Mouse (Mus musculus) liver, postnatal 0 days (tissue): ENCODE measurements at regions not wholly inside any gene's neighbourhood (a gene's known extent, or its start where the extent isn't known, plus 50 kb on each side); places are given as distances from the start of the nearest gene placed in this dataset.

Experiments used
- ATAC-seq: fragments of 200-750 bp; cut with Nextera tagmentation; 2 replicates; pipeline ENCODE4 v1.8.0; 2017; ENCODE audit warnings: mild to moderate bottlenecking, moderate library complexity
- DNase-seq: peaks from one replicate; pipeline ENCODE4 v3.0.0-alpha.2; 2016
- H3K27ac ChIP-seq: fragments of 300-500 bp; sonication (generic); 2 replicates; pipeline ENCODE4 v1.5.1; 2014; ENCODE audit warnings: antibody characterized with exemption, moderate library complexity, mild to moderate bottlenecking, low read depth
- H3K27me3 ChIP-seq: fragments of 300-500 bp; sonication (generic); 2 replicates; pipeline ENCODE4 v1.6.1; 2014; ENCODE audit warnings: low read length, control low read depth, mixed read lengths; ENCODE audit not compliant: insufficient read depth
- H3K36me3 ChIP-seq: fragments of 300-500 bp; sonication (generic); replicated peaks from 2 replicates; pipeline ENCODE4 v1.6.1; 2014; ENCODE audit warnings: mild to moderate bottlenecking, control low read depth, low read length, moderate library complexity, mixed read lengths; ENCODE audit not compliant: insufficient read depth
- H3K4me1 ChIP-seq: fragments of 300-500 bp; sonication (generic); 2 replicates; pipeline ENCODE4 v1.6.1; 2014; ENCODE audit warnings: antibody characterized with exemption, mild to moderate bottlenecking, control low read depth; ENCODE audit not compliant: insufficient read depth
- H3K4me2 ChIP-seq: fragments of 300-500 bp; sonication (generic); 2 replicates; pipeline ENCODE4 v1.6.1; 2014; ENCODE audit warnings: low read depth, mild to moderate bottlenecking, low read length, moderate library complexity, mixed read lengths
- H3K4me3 ChIP-seq: fragments of 300-500 bp; sonication (generic); 2 replicates; pipeline ENCODE4 v1.5.1; 2014; ENCODE audit warnings: low read depth, low read length
- H3K9ac ChIP-seq: fragments of 300-500 bp; sonication (generic); replicated peaks from 2 replicates; pipeline ENCODE4 v1.6.1; 2014; ENCODE audit warnings: mild to moderate bottlenecking, moderate library complexity
- H3K9me3 ChIP-seq: fragments of 300-500 bp; sonication (generic); 2 replicates; pipeline ENCODE4 v1.6.1; 2016; ENCODE audit warnings: mild to moderate bottlenecking, control low read depth, low read length, mixed read lengths
- CTCF ChIP-seq: sonication (generic); IDR thresholded peaks from 2 replicates; pipeline ENCODE4 v1.5.1; 2016; ENCODE audit warnings: antibody characterized with exemption, low read depth
- EP300 ChIP-seq: IDR thresholded peaks from 2 replicates; pipeline ENCODE4 v1.6.1; 2016; ENCODE audit warnings: antibody characterized with exemption, low read depth, mild to moderate bottlenecking
- WGBS: fragments of 180-500 bp; shearing (Covaris S2); extraction: QIAGEN DNeasy Blood & Tissue Kit; methylation state at CpG from one replicate; pipeline ENCODE4 v1.1.7; 2014; ENCODE audit not compliant: insufficient replicate concordance; 5-methylcytosine and 5-hydroxymethylcytosine counted together

- no peak overlapping the region for H3K4me2 ChIP-seq
- DNase-seq (no peak), ATAC-seq (no peak)
- WGBS, result 71% methylated on average over 2 of the region's 2 CpGs
- no peaks in the 10 kb centered on the region for H3K4me1 ChIP-seq
- no peaks in the 10 kb centered on the region for H3K36me3 ChIP-seq
- TF ChIP-seq EP300 (no peak), CTCF (no peak)
- no peaks in the 10 kb centered on the region for H3K27me3 ChIP-seq
- H3K9me3 ChIP-seq, result no peaks in the 10 kb centered on the region
- no peak overlapping the region for H3K27ac ChIP-seq
- H3K4me3 ChIP-seq, result no peak overlapping the region
- no peak overlapping the region for H3K9ac ChIP-seq
Measured at GRCm38 (mm10) chr12:35268006-35268405, 221.0 kb downstream of the Snx13 start.

GRCm38 (mm10) chr12:35267023-35267654 is 220.2 kb downstream of the Snx13 start:
- DNase-seq (no peak), ATAC-seq (no peak)
- 47% methylated on average over 6 of the region's 6 CpGs for WGBS
- Histone ChIP-seq H3K9ac (no peak overlapping the region), H3K4me1 (no peaks in the 10 kb centered on the region), H3K27ac (no peak overlapping the region), H3K4me2 (no peak overlapping the region), H3K36me3 (no peaks in the 10 kb centered on the region), H3K9me3 (no peaks in the 10 kb centered on the region), H3K27me3 (no peaks in the 10 kb centered on the region), H3K4me3 (no peak overlapping the region)
- no peak for TF ChIP-seq CTCF

- H3K4me3 ChIP-seq, result no peak overlapping the region
- no peaks in the 10 kb centered on the region for H3K4me1 ChIP-seq
- H3K9ac ChIP-seq, result no peak overlapping the region
- no peak overlapping the region for H3K4me2 ChIP-seq
- ATAC-seq (no peak), DNase-seq (no peak)
- TF ChIP-seq CTCF (no peak), EP300 (no peak)
- H3K9me3 ChIP-seq, result no peaks in the 10 kb centered on the region
- H3K36me3 ChIP-seq, result no peaks in the 10 kb centered on the region
- no peak overlapping the region for H3K27ac ChIP-seq
- no peaks in the 10 kb centered on the region for H3K27me3 ChIP-seq
Measured at GRCm38 (mm10) chr12:35259781-35260180, 212.8 kb downstream of the Snx13 start.

GRCm38 (mm10) chr12:35255723-35256401 is 208.9 kb downstream of the Snx13 start:
- Histone ChIP-seq H3K4me1 (no peaks in the 10 kb centered on the region), H3K4me3 (no peak overlapping the region), H3K9me3 (no peaks in the 10 kb centered on the region), H3K27me3 (no peaks in the 10 kb centered on the region), H3K4me2 (no peak overlapping the region), H3K27ac (no peak overlapping the region), H3K36me3 (no peaks in the 10 kb centered on the region), H3K9ac (no peak overlapping the region)
- WGBS, result 89% methylated on average over 2 of the region's 2 CpGs
- DNase-seq (no peak), ATAC-seq (no peak)
- TF ChIP-seq CTCF (no peak), EP300 (no peak)

- no peaks in the 10 kb centered on the region for H3K27me3 ChIP-seq
Measured at GRCm38 (mm10) chr12:35248476-35248875, 201.5 kb downstream of the Snx13 start.

GRCm38 (mm10) chr12:35246226-35247014 is 199.4 kb downstream of the Snx13 start:
- Histone ChIP-seq H3K27me3 (no peaks in the 10 kb centered on the region), H3K36me3 (no peaks in the 10 kb centered on the region), H3K9me3 (no peaks in the 10 kb centered on the region), H3K4me2 (no peak overlapping the region), H3K9ac (no peak overlapping the region), H3K27ac (no peak overlapping the region), H3K4me3 (no peak overlapping the region), H3K4me1 (no peaks in the 10 kb centered on the region)
- ATAC-seq (no peak), DNase-seq (no peak)
- TF ChIP-seq CTCF, result no peak
- no peak for TF ChIP-seq EP300
- WGBS, result 70% methylated on average over 5 of the region's 5 CpGs

More at GRCm38 (mm10) chr12:35248476-35248875, 201.5 kb downstream of the Snx13 start:
- DNase-seq, result no peak
- Histone ChIP-seq H3K4me3 (no peak overlapping the region), H3K4me1 (no peaks in the 10 kb centered on the region), H3K9me3 (no peaks in the 10 kb centered on the region), H3K36me3 (no peaks in the 10 kb centered on the region), H3K27ac (no peak overlapping the region), H3K9ac (no peak overlapping the region), H3K4me2 (no peak overlapping the region)
- TF ChIP-seq EP300 (no peak), CTCF (no peak)
- WGBS, result 66% methylated on average over 5 of the region's 5 CpGs
- no peak for ATAC-seq
